Mouse (Mus musculus) thymus, postnatal 10 days (tissue): ENCODE data around the gene Sfrp4.

Source experiments
- DNase-seq, 2 experiments: peaks; one replicate each; pipeline ENCODE4 v3.0.0; 2021; ENCODE audit warnings: low spot score in 2 of 2

The Sfrp4 gene

GRCm38 (mm10) chr13:19636131-19636530, 13.2 kb downstream of the Sfrp4 start:
- DNase-seq: no peak

GRCm38 (mm10) chr13:19640203-19640851, 17.4 kb downstream of the Sfrp4 start:
- no peak for DNase-seq

GRCm38 (mm10) chr13:19643519-19643918, 20.6 kb downstream of the Sfrp4 start:
- DNase-seq: no peak

- DNase-seq: no peak
These were observed 21.3 kb downstream of the Sfrp4 start for GRCm38 (mm10) chr13:19644225-19644624.

GRCm38 (mm10) chr13:19649824-19650223, 26.9 kb downstream of the Sfrp4 start:
- DNase-seq: no peak

GRCm38 (mm10) chr13:19652405-19652804, 29.5 kb downstream of the Sfrp4 start:
- DNase-seq: no peak

- DNase-seq: no peak
These were observed 45.6 kb downstream of the Sfrp4 start for GRCm38 (mm10) chr13:19668355-19669140.

- no peak for DNase-seq
These were observed 51.1 kb downstream of the Sfrp4 start for GRCm38 (mm10) chr13:19674025-19674424.

- no peak for DNase-seq
These were observed 51.7 kb downstream of the Sfrp4 start for GRCm38 (mm10) chr13:19674601-19675000.
